Mouse (Mus musculus) cortical plate, adult 2 months (tissue): ENCODE measurements around the gene Wfikkn2.

ENCODE experiments used
- CTCF ChIP-seq: fragments of 200-500 bp; IDR thresholded peaks from 2 replicates; pipeline ENCODE4 v1.5.1; 2011; ENCODE audit warnings: mild to moderate bottlenecking, control low read depth, low read length; ENCODE audit not compliant: insufficient read depth; ENCODE audit errors: extremely low read depth
- POLR2A ChIP-seq: fragments of 200-500 bp; IDR thresholded peaks from 2 replicates; pipeline ENCODE4 v1.6.1; 2011; ENCODE audit warnings: mild to moderate bottlenecking, low read length, control low read depth; ENCODE audit not compliant: insufficient read depth; ENCODE audit errors: extremely low read depth

DNA sequence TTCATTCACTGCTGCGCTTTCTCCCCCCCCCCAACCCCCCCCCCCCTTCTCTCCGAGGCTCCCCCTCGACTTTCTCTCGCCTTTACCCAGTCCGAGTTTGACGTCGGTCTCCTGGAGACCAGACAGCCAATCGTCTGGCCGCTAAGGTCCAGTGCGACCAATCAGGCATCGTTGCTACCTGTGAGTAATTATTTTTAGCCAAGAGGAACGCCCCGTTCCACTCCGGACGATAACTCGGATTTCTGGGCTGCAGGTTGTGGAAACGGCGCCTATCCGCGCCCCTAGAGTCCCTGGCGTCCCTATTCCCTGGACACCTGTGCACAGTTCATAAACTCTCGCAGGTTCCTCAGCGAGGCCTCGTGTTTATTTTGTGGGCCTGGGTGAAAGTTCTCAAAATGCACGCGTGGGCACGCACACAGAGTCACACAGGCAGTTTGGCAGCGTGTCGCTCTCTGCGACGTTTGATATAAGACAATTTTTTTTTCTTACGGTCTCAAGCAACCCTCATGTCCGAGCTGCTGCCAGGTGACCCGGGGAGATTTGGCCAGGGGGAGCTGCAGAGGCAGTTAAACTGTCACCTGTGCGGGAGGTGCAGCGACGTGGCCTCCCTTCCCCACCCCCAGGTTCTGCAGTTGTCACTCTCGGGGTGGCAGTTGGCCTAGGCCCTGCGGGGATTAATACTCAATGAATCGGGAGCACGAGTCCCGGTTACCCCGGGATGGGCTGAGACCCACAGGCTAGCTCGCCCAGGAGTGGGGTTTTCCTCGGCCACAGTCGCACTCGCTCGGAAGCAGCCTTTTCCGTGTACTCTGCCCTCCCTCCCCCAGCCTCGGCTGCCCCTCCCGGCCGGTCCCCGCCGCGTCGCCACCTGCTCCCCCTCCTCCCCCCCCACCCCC, 35.4 kb downstream of the Wfikkn2 start:
- TF ChIP-seq POLR2A (peak; percentile 85), CTCF (no peak)
